Mouse (Mus musculus) kidney, postnatal 4 days (tissue): ENCODE results near the gene Hist1h2ah.
A peak's percentile ranks its signal among the peaks of the same experiment; 100 is the strongest.
"Not testable (repeated sequence)": the region's sequence is repeated elsewhere in the genome, so short reads cannot be mapped to it uniquely, and the experiment has no call there.

Experiments
- DNase-seq, 2 experiments: peaks; one replicate each; pipeline ENCODE4 v3.0.0; 2021; ENCODE audit warnings: mixed read lengths in 2 of 2

Hist1h2ah gene

GRCm38 (mm10) chr13:22035267-22036148, at the start of gene Hist1h2ah, which contains the start of gene Hist1h2bk:
Gene Hist1h2ah, minus strand, starts transcription at chr13:22035568.
Gene Hist1h2bk, plus strand, starts transcription at chr13:22035870.
- peak; percentile 82 to 88 for DNase-seq

GRCm38 (mm10) chr13:22084140-22084539, 48.8 kb upstream of the Hist1h2ah start, which contains the start of gene Vmn1r188:
Gene Vmn1r188, plus strand, starts transcription at chr13:22084440.
- not testable (repeated sequence) for DNase-seq

GRCm38 (mm10) chr13:22063468-22063867, 28.1 kb upstream of the Hist1h2ah start:
- DNase-seq, result no peak

GRCm38 (mm10) chr13:22061422-22061821, 26.1 kb upstream of the Hist1h2ah start:
- no peak for DNase-seq

- DNase-seq, result no peak
Measured at GRCm38 (mm10) chr13:22053754-22054153, 18.4 kb upstream of the Hist1h2ah start.

GRCm38 (mm10) chr13:22051523-22051859, 16.1 kb upstream of the Hist1h2ah start:
- no peak for DNase-seq

GRCm38 (mm10) chr13:22050591-22051522, 15.5 kb upstream of the Hist1h2ah start:
- peak; percentile 96 to 97 for DNase-seq

- peak; percentile 64 to 78 for DNase-seq
Measured at GRCm38 (mm10) chr13:22049737-22050440, 14.5 kb upstream of the Hist1h2ah start.

GRCm38 (mm10) chr13:22049041-22049440, 13.7 kb upstream of the Hist1h2ah start:
- DNase-seq, result no peak

- no peak for DNase-seq
Measured at GRCm38 (mm10) chr13:22045311-22045710, 9.9 kb upstream of the Hist1h2ah start.

- no peak for DNase-seq
Measured at GRCm38 (mm10) chr13:22044432-22045155, 9.2 kb upstream of the Hist1h2ah start.

- peak in 1 of 2 experiments; percentile 36 for DNase-seq
Measured at GRCm38 (mm10) chr13:22043503-22044431, 8.4 kb upstream of the Hist1h2ah start.

GRCm38 (mm10) chr13:22042568-22043502, 7.5 kb upstream of the Hist1h2ah start, which contains the start of the genes Hist1h2ag and Hist1h2bj:
Gene Hist1h2ag, minus strand, starts transcription at chr13:22042944.
Gene Hist1h2bj, plus strand, starts transcription at chr13:22043214.
- peak; percentile 80 to 88 for DNase-seq

GRCm38 (mm10) chr13:22041651-22042567, 6.5 kb upstream of the Hist1h2ah start:
- DNase-seq, result no peak

- peak; percentile 97 to 98 for DNase-seq
Measured at GRCm38 (mm10) chr13:22041142-22041536, 5.8 kb upstream of the Hist1h2ah start, which contains the start of gene Hist1h4i. Gene Hist1h4i, minus strand, starts transcription at chr13:22041362.

GRCm38 (mm10) chr13:22040464-22041141, 5.2 kb upstream of the Hist1h2ah start:
- no peak for DNase-seq

- DNase-seq, result no peak
Measured at GRCm38 (mm10) chr13:22039951-22040463, 4.6 kb upstream of the Hist1h2ah start.
